21 mouse cellular contexts compared by ENCODE assay signal in the genomic region with DNA sequence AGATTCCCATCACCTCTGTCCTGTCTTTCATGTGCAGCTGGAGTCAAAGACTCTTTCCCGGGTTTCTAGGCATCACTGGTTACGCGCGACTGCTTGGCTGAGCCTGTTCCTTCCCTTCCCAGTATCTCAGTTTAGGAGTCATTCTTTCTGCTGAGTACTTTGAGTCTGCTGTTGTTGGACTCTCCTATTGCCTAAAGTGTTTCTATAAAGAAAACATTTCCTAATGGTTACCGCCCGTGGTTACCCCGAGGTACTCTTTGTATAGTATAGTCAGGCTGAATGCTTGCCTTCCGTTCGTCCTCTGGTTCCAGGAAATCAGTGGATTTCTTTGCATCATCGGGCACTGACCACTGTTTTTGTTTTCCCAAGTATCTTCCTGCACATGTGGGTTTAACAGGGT. TPM values are rescaled to one million over a fixed set of nuclear protein-coding genes. Genes with fewer than 3 reads are reported as not detected.
A peak's percentile ranks its signal among the peaks of the same experiment; 100 is the strongest.
DNase-seq lines count a peak whose midpoint lies in the region; ATAC-seq and TF ChIP-seq lines count a peak whose summit lies in the region.
"Had no signal": no experiment of that assay in that cellular context is flagged by ENCODE, and none has a peak within 500 bp of the region (broad histone marks: within the 10 kb centered on the region; RNA-seq: fewer than 3 reads in every experiment).

No protein-coding gene starts in this region.

- ATAC-seq in hindbrain, embryonic 13.5 days (ENCODE audit: low FRiP score): no peak
- ATAC-seq in hindbrain, postnatal 0 days: no peak
- ATAC-seq in midbrain, embryonic 12.5 days (ENCODE audit: low FRiP score, low read depth): no peak
- ATAC-seq in midbrain, postnatal 0 days (ENCODE audit: low FRiP score): no peak
- peak; percentile 40 for ATAC-seq in Patski
- ATAC-seq in embryonic facial prominence, embryonic 13.5 days (ENCODE audit: insufficient number of reproducible peaks, insufficient read depth, low FRiP score, low TSS enrichment, low read depth): no peak
- ATAC-seq: forebrain, embryonic 15.5 days; hindbrain, embryonic 16.5 days; midbrain, embryonic 16.5 days had no signal

- H3K4me2 ChIP-seq in hindbrain, embryonic 13.5 days: no peak overlapping the region
- no peak overlapping the region for H3K4me2 ChIP-seq in hindbrain, postnatal 0 days (ENCODE audit: low read depth, low read length)
- no peak overlapping the region for H3K4me2 ChIP-seq in midbrain, embryonic 12.5 days (replicated peaks)
- no peak overlapping the region for H3K4me2 ChIP-seq in midbrain, postnatal 0 days (ENCODE audit: low read depth, low read length, poor library complexity, severe bottlenecking)
- H3K4me2 ChIP-seq in embryonic facial prominence, embryonic 13.5 days: no peak overlapping the region
- H3K4me2 ChIP-seq: forebrain, embryonic 15.5 days; limb, embryonic 12.5 days; liver, embryonic 13.5 days; lung, embryonic 14.5 days had no signal

- DNase-seq in hindbrain, postnatal 0 days (ENCODE audit: low spot score): no peak
- no peak for DNase-seq in midbrain, postnatal 0 days (ENCODE audit: low spot score)
- DNase-seq in Patski (ENCODE audit: low read depth, low spot score): no peak
- no peak for DNase-seq in left cerebral cortex, postnatal 4 days
- DNase-seq: adrenal gland, postnatal 36 days; cerebellum, adult 2 months; gastrocnemius, postnatal 25 days; heart, adult 2 months; kidney, adult 18-20 months; liver, embryonic 13.5 days; lung, embryonic 14.5 days; thymus, postnatal 14 days had no signal

- in situ Hi-C loops in Patski (cut with MboI; ENCODE audit: low pct_unique_long_range_greater_than_20kb): no loop called here

- peaks cover 26% of the 10 kb centered on the region for H3K36me3 ChIP-seq in hindbrain, embryonic 13.5 days
- H3K36me3 ChIP-seq in hindbrain, postnatal 0 days (ENCODE audit: insufficient read depth, low read length): peaks cover 17% of the 10 kb centered on the region; the same call in 1 of the 2 replicates
- peaks cover 95% of the 10 kb centered on the region for H3K36me3 ChIP-seq in midbrain, embryonic 12.5 days
- H3K36me3 ChIP-seq in midbrain, postnatal 0 days (ENCODE audit: insufficient read depth, low read length): peaks cover 8% of the 10 kb centered on the region
- peaks cover 77% of the 10 kb centered on the region for H3K36me3 ChIP-seq in embryonic facial prominence, embryonic 13.5 days
- H3K36me3 ChIP-seq: G1E had no signal

- no peak overlapping the region for H3K4me3 ChIP-seq in hindbrain, embryonic 13.5 days
- H3K4me3 ChIP-seq in hindbrain, postnatal 0 days (ENCODE audit: low read length): no peak overlapping the region
- H3K4me3 ChIP-seq in midbrain, embryonic 12.5 days: no peak overlapping the region
- no peak overlapping the region for H3K4me3 ChIP-seq in midbrain, postnatal 0 days (ENCODE audit: low read depth, low read length)
- no peak overlapping the region for H3K4me3 ChIP-seq in embryonic facial prominence, embryonic 13.5 days
- H3K4me3 ChIP-seq: erythroblast, embryonic 14.5 days; forebrain, embryonic 15.5 days; heart, adult 2 months; limb, embryonic 12.5 days; liver, embryonic 13.5 days had no signal

- no peak for TF ChIP-seq CTCF in hindbrain, postnatal 0 days (IDR thresholded peaks at IDR 0.05; ENCODE audit: low read depth)
- no peak for TF ChIP-seq CTCF in midbrain, postnatal 0 days (IDR thresholded peaks at IDR 0.05)
- no peak for TF ChIP-seq CTCF in Patski (IDR thresholded peaks at IDR 0.05)

- H3K27ac ChIP-seq in hindbrain, embryonic 13.5 days: peak overlapping the region; percentile 19; the same call in 1 of the 2 replicates
- no peak overlapping the region; the same call in 1 of the 2 replicates for H3K27ac ChIP-seq in hindbrain, postnatal 0 days
- H3K27ac ChIP-seq in midbrain, embryonic 12.5 days (replicated peaks): 0 out of 2 replicates have a peak overlapping the region, but pooled peaks have one; percentile 25
- no peak overlapping the region for H3K27ac ChIP-seq in midbrain, postnatal 0 days (ENCODE audit: low read depth, low read length)
- 0 out of 2 replicates have a peak overlapping the region, but pooled peaks have one; percentile 4 for H3K27ac ChIP-seq in embryonic facial prominence, embryonic 13.5 days
- H3K27ac ChIP-seq: heart, adult 2 months; liver, embryonic 13.5 days had no signal

- peaks cover 18% of the 10 kb centered on the region for H3K4me1 ChIP-seq in hindbrain, embryonic 13.5 days (replicated peaks)
- no peaks in the 10 kb centered on the region for H3K4me1 ChIP-seq in hindbrain, postnatal 0 days (ENCODE audit: insufficient read depth, low read length)
- 0 out of 2 replicates have a peak, but pooled peaks cover 5% of the 10 kb centered on the region for H3K4me1 ChIP-seq in midbrain, embryonic 12.5 days
- H3K4me1 ChIP-seq in midbrain, postnatal 0 days (ENCODE audit: insufficient read depth, low read length): no peaks in the 10 kb centered on the region
- peaks cover 38% of the 10 kb centered on the region for H3K4me1 ChIP-seq in embryonic facial prominence, embryonic 13.5 days
- H3K4me1 ChIP-seq: forebrain, embryonic 15.5 days; liver, embryonic 13.5 days had no signal

- CTCF ChIA-PET in Patski (lab: Charles Lee): no interaction called here

- POLR2A ChIA-PET in Patski (lab: Charles Lee): no interaction called here

- H3K9me3 ChIP-seq in hindbrain, embryonic 13.5 days: no peaks in the 10 kb centered on the region
- H3K9me3 ChIP-seq in hindbrain, postnatal 0 days (ENCODE audit: low read length): no peaks in the 10 kb centered on the region
- no peaks in the 10 kb centered on the region for H3K9me3 ChIP-seq in midbrain, embryonic 12.5 days
- H3K9me3 ChIP-seq in midbrain, postnatal 0 days (ENCODE audit: low read length): no peaks in the 10 kb centered on the region
- H3K9me3 ChIP-seq in embryonic facial prominence, embryonic 13.5 days: no peaks in the 10 kb centered on the region
- H3K9me3 ChIP-seq: forebrain, embryonic 15.5 days; limb, embryonic 12.5 days; liver, embryonic 13.5 days had no signal

- intact Hi-C loops in left cerebral cortex, postnatal 4 days (cut with DNase I): no loop called here

- H3K27me3 ChIP-seq in hindbrain, embryonic 13.5 days: no peaks in the 10 kb centered on the region
- no peaks in the 10 kb centered on the region for H3K27me3 ChIP-seq in hindbrain, postnatal 0 days (ENCODE audit: insufficient read depth, low read length)
- H3K27me3 ChIP-seq in midbrain, embryonic 12.5 days: no peaks in the 10 kb centered on the region
- H3K27me3 ChIP-seq in midbrain, postnatal 0 days (ENCODE audit: insufficient read depth, low read length): no peaks in the 10 kb centered on the region
- no peaks in the 10 kb centered on the region for H3K27me3 ChIP-seq in Patski
- H3K27me3 ChIP-seq in embryonic facial prominence, embryonic 13.5 days: no peaks in the 10 kb centered on the region
- H3K27me3 ChIP-seq: forebrain, embryonic 15.5 days; limb, embryonic 12.5 days; liver, embryonic 13.5 days had no signal

- H3K9ac ChIP-seq in hindbrain, embryonic 13.5 days: no peak overlapping the region
- H3K9ac ChIP-seq in hindbrain, postnatal 0 days (replicated peaks; ENCODE audit: low read length): no peak overlapping the region; the same call in 1 of the 2 replicates
- no peak overlapping the region for H3K9ac ChIP-seq in midbrain, embryonic 12.5 days (replicated peaks)
- H3K9ac ChIP-seq in midbrain, postnatal 0 days (replicated peaks; ENCODE audit: low read length, poor library complexity, severe bottlenecking): no peak overlapping the region
- no peak overlapping the region for H3K9ac ChIP-seq in embryonic facial prominence, embryonic 13.5 days
- H3K9ac ChIP-seq: forebrain, embryonic 15.5 days; limb, embryonic 12.5 days; liver, embryonic 13.5 days; lung, embryonic 14.5 days had no signal

- 80% methylated on average over 10 of the region's 10 CpGs for WGBS in hindbrain, embryonic 13.5 days
- WGBS in hindbrain, postnatal 0 days: 68% methylated on average over 10 of the region's 10 CpGs
- 82% methylated on average over 10 of the region's 10 CpGs for WGBS in midbrain, embryonic 12.5 days
- WGBS in midbrain, postnatal 0 days: 71% methylated on average over 10 of the region's 10 CpGs
- WGBS in embryonic facial prominence, embryonic 13.5 days: 90% methylated on average over 10 of the region's 10 CpGs

RNA-seq across cellular contexts. Expression of a gene that starts 53.7 kb away (rescaled TPM):
- 7.7 and 9.7 TPM in 2 replicates for polyA plus RNA-seq in hindbrain, embryonic 13.5 days (2015; fragmentation: Nextera tagmentation; extraction: Ambion mirVana)
- total RNA-seq in hindbrain, postnatal 0 days (2014; rRNA removed): 31.7 and 49.9 TPM in 2 replicates
- polyA plus RNA-seq in hindbrain, postnatal 0 days (2015; fragmentation: Nextera tagmentation; extraction: Ambion mirVana): 20.8 and 21.0 TPM in 2 replicates
- 3.3 and 4.4 TPM in 2 replicates for polyA plus RNA-seq in midbrain, embryonic 12.5 days (2016; fragmentation: Nextera tagmentation; extraction: Ambion mirVana)
- 29.0 and 44.6 TPM in 2 replicates for total RNA-seq in midbrain, postnatal 0 days (2014; rRNA removed)
- 21.9 and 28.0 TPM in 2 replicates for polyA plus RNA-seq in midbrain, postnatal 0 days (2015; fragmentation: Nextera tagmentation; extraction: Ambion mirVana)
- 110 TPM for polyA plus RNA-seq in Patski (2021)
- 4.7 and 5.5 TPM in 2 replicates for polyA plus RNA-seq in embryonic facial prominence, embryonic 13.5 days (2015; fragmentation: Nextera tagmentation; extraction: Ambion mirVana)
- 10 to 100 TPM; 28.7 to 30.2 TPM for total RNA-seq in left cerebral cortex, postnatal 4 days (2021)
- polyA plus RNA-seq: erythroblast, embryonic 14.5 days; G1E had no signal

Comparison
In these comparisons a context has a peak if more than half of its experiments do, and no peak if none do; other contexts are left out.
1. H3K27ac ChIP-seq: peak in hindbrain, embryonic 13.5 days (single experiment), midbrain, embryonic 12.5 days (single experiment) and embryonic facial prominence, embryonic 13.5 days (single experiment); none in hindbrain, postnatal 0 days (single experiment) and midbrain, postnatal 0 days (single experiment).